Mouse (Mus musculus) forebrain, embryonic 14.5 days (tissue): ENCODE data around the gene Olfr430. TPM values are rescaled to one million over a fixed set of nuclear protein-coding genes. Genes with fewer than 3 reads are reported as not detected.

Experiments used
- ATAC-seq: fragments of 200-750 bp; cut with Nextera tagmentation; 2 replicates; pipeline ENCODE4 v1.8.0; 2017; ENCODE audit warnings: mild to moderate bottlenecking, moderate library complexity
- DNase-seq: peaks from one replicate; pipeline ENCODE4 v3.0.0-alpha.2; 2015; ENCODE audit warnings: low spot score
- H3K27ac ChIP-seq: fragments of 300-500 bp; sonication (generic); 2 replicates; pipeline ENCODE4 v1.5.1; 2014; ENCODE audit warnings: low read depth, mild to moderate bottlenecking, control low read depth, low read length, moderate library complexity
- H3K27me3 ChIP-seq: fragments of 300-500 bp; sonication (generic); replicated peaks from 2 replicates; pipeline ENCODE4 v1.6.1; 2014; ENCODE audit warnings: low read length, control low read depth, mixed read lengths; ENCODE audit not compliant: control insufficient read depth, insufficient read depth
- H3K36me3 ChIP-seq: fragments of 300-500 bp; sonication (generic); 2 replicates; pipeline ENCODE4 v1.6.1; 2014; ENCODE audit warnings: low read length, control low read depth; ENCODE audit not compliant: control insufficient read depth, insufficient read depth
- H3K4me1 ChIP-seq: fragments of 300-500 bp; sonication (generic); 2 replicates; pipeline ENCODE4 v1.6.1; 2014; ENCODE audit warnings: antibody characterized with exemption, low read length, control low read depth; ENCODE audit not compliant: control insufficient read depth, insufficient read depth
- H3K4me2 ChIP-seq: fragments of 300-500 bp; sonication (generic); 2 replicates; pipeline ENCODE4 v1.6.1; 2014; ENCODE audit warnings: mild to moderate bottlenecking, control low read depth, low read length
- H3K4me3 ChIP-seq: fragments of 300-500 bp; sonication (generic); 2 replicates; pipeline ENCODE4 v1.5.1; 2014; ENCODE audit warnings: low read depth, low read length, control low read depth
- H3K9ac ChIP-seq: fragments of 300-500 bp; sonication (generic); 2 replicates; pipeline ENCODE4 v1.6.1; 2014; ENCODE audit warnings: mild to moderate bottlenecking, low read length, control low read depth, moderate library complexity
- H3K9me3 ChIP-seq: fragments of 300-500 bp; sonication (generic); replicated peaks from 2 replicates; pipeline ENCODE4 v1.6.1; 2016; ENCODE audit warnings: low read length, control low read depth, mixed read lengths; ENCODE audit not compliant: control insufficient read depth
- WGBS: fragments of 180-500 bp; shearing (Covaris S2); extraction: QIAGEN DNeasy Blood & Tissue Kit; methylation state at CpG from one replicate; pipeline ENCODE4 v1.1.7; 2014; 5-methylcytosine and 5-hydroxymethylcytosine counted together
- polyA plus RNA-seq: library from polyadenylated mRNA; unstranded; fragments of >200 nt; fragmentation: Nextera tagmentation; extraction: Ambion mirVana; gene quantifications from 2 replicates; pipeline ENCODE4 v1.2.1, GENCODE M21; 2014

Olfr430 gene
- polyA plus RNA-seq, 1 experiment from 2014 or later: not detected

GRCm38 (mm10) chr1:174121062-174121461, 54.7 kb downstream of the Olfr430 start, which contains the start of gene Olfr231:
Gene Olfr231, minus strand, starts transcription at chr1:174121162.
- no peaks in the 10 kb centered on the region for H3K36me3 ChIP-seq
- no peak within 1 kb of the TSS for H3K27ac ChIP-seq
- no peaks in the 10 kb centered on the region for H3K27me3 ChIP-seq
- DNase-seq: no peak
- H3K4me1 ChIP-seq: no peaks in the 10 kb centered on the region
- no peak within 1 kb of the TSS for H3K4me3 ChIP-seq
- no peak within 1 kb of the TSS for H3K9ac ChIP-seq
- 49% methylated on average over 2 of the region's 2 CpGs for WGBS
- H3K9me3 ChIP-seq: no peaks in the 10 kb centered on the region
- no peak for ATAC-seq
- H3K4me2 ChIP-seq: no peak within 1 kb of the TSS

Other genes starting within 250 kb of the Olfr430 start
- gene Ifi211, start 153.6 kb upstream of the Olfr430 start, polyA plus RNA-seq: 0.25 and 0.52 TPM in 2 replicates
- 1.6 and 2.0 TPM in 2 replicates for gene Mndal, start 124.1 kb upstream of the Olfr430 start, polyA plus RNA-seq
- 1.1 and 1.6 TPM in 2 replicates for gene Ifi203, start 123.9 kb upstream of the Olfr430 start, polyA plus RNA-seq
- not detected in 2 replicates for gene Ifi202b, start 83.9 kb upstream of the Olfr430 start, polyA plus RNA-seq
- gene Ifi205, start 34.8 kb upstream of the Olfr430 start, polyA plus RNA-seq: 0.15 TPM in 1 of 2 replicates, not detected in the other
- gene Olfr433, start 25.9 kb upstream of the Olfr430 start, polyA plus RNA-seq: not detected in 2 replicates
- not detected in 2 replicates for gene Olfr432, start 17.4 kb upstream of the Olfr430 start, polyA plus RNA-seq
- gene Olfr429, start 17.7 kb downstream of the Olfr430 start, polyA plus RNA-seq: not detected in 2 replicates
- not detected in 2 replicates for gene Olfr427, start 30.3 kb downstream of the Olfr430 start, polyA plus RNA-seq
- gene Olfr231, start 54.6 kb downstream of the Olfr430 start, polyA plus RNA-seq: not detected in 2 replicates
- gene Olfr424, start 64.9 kb downstream of the Olfr430 start, polyA plus RNA-seq: not detected in 2 replicates
- gene Olfr420, start 89.0 kb downstream of the Olfr430 start, polyA plus RNA-seq: not detected in 2 replicates
- gene Spta1, start 106.2 kb downstream of the Olfr430 start, polyA plus RNA-seq: 0.10 and 0.13 TPM in 2 replicates
- not detected in 2 replicates for gene Olfr419, start 185.5 kb downstream of the Olfr430 start, polyA plus RNA-seq